Mouse (Mus musculus) stomach, postnatal 0 days (tissue): ENCODE results near the gene Gm36210. TPM values are rescaled to one million over a fixed set of nuclear protein-coding genes. Genes with fewer than 3 reads are reported as not detected.
A peak's percentile ranks its signal among the peaks of the same experiment; 100 is the strongest.

ENCODE experiments used
- ATAC-seq: fragments of 200-750 bp; cut with Nextera tagmentation; 2 replicates; pipeline ENCODE4 v1.8.0; 2017; ENCODE audit not compliant: low FRiP score, low TSS enrichment
- DNase-seq: peaks from one replicate; pipeline ENCODE4 v3.0.0-alpha.2; 2016; ENCODE audit warnings: low spot score
- H3K27ac ChIP-seq: fragments of 300-500 bp; sonication (generic); replicated peaks from 2 replicates; pipeline ENCODE4 v1.5.1; 2014; ENCODE audit warnings: mild to moderate bottlenecking, control low read depth
- H3K27me3 ChIP-seq: fragments of 300-500 bp; sonication (generic); 2 replicates; pipeline ENCODE4 v1.6.1; 2014; ENCODE audit warnings: low read length; ENCODE audit not compliant: control insufficient read depth, insufficient read depth
- H3K36me3 ChIP-seq: fragments of 300-500 bp; sonication (generic); 2 replicates; pipeline ENCODE4 v1.6.1; 2014; ENCODE audit warnings: low read length, mixed read lengths; ENCODE audit not compliant: control insufficient read depth, insufficient read depth
- H3K4me1 ChIP-seq: fragments of 300-500 bp; sonication (generic); replicated peaks from 2 replicates; pipeline ENCODE4 v1.6.1; 2014; ENCODE audit warnings: antibody characterized with exemption; ENCODE audit not compliant: control insufficient read depth, insufficient read depth
- H3K4me2 ChIP-seq: fragments of 300-500 bp; sonication (generic); replicated peaks from 2 replicates; pipeline ENCODE4 v1.6.1; 2014; ENCODE audit warnings: low read depth, mild to moderate bottlenecking, control low read depth, moderate library complexity
- H3K4me3 ChIP-seq: fragments of 300-500 bp; sonication (generic); 2 replicates; pipeline ENCODE4 v1.5.1; 2014; ENCODE audit warnings: low read depth, low read length, control low read depth
- H3K9ac ChIP-seq: fragments of 300-500 bp; sonication (generic); 2 replicates; pipeline ENCODE4 v1.6.1; 2014; ENCODE audit warnings: mild to moderate bottlenecking, low read length, control low read depth, mixed read lengths
- H3K9me3 ChIP-seq: fragments of 300-500 bp; sonication (generic); 2 replicates; pipeline ENCODE4 v1.6.1; 2016; ENCODE audit warnings: low read length; ENCODE audit not compliant: control insufficient read depth
- CTCF ChIP-seq: IDR thresholded peaks from 2 replicates; pipeline ENCODE4 v1.5.1; 2016; ENCODE audit warnings: antibody characterized with exemption, low read depth, mild to moderate bottlenecking, moderate library complexity
- EP300 ChIP-seq: optimal IDR thresholded peaks from 2 replicates; pipeline ENCODE3; 2016; ENCODE audit warnings: antibody characterized with exemption
- WGBS: fragments of 180-500 bp; shearing (Covaris S2); extraction: QIAGEN DNeasy Blood & Tissue Kit; methylation state at CpG from one replicate; pipeline ENCODE4 v1.1.7; 2014; 5-methylcytosine and 5-hydroxymethylcytosine counted together
- polyA plus RNA-seq: library from polyadenylated mRNA; unstranded; fragments of >200 nt; fragmentation: Nextera tagmentation; extraction: Ambion mirVana; gene quantifications from 2 replicates; pipeline ENCODE4 v1.2.1, GENCODE M21; 2015

Gene Gm36210
- not detected in 2 replicates for polyA plus RNA-seq

GRCm38 (mm10) chr7:4906466-4906950 lies at the start of gene Gm36210:
Gene Gm36210, minus strand, starts transcription at chr7:4906516.
- no peak within 1 kb of the TSS for H3K4me2 ChIP-seq
- H3K4me3 ChIP-seq, result no peak within 1 kb of the TSS
- H3K27ac ChIP-seq, result no peak within 1 kb of the TSS
- no peak for DNase-seq
- H3K9ac ChIP-seq, result no peak within 1 kb of the TSS
- ATAC-seq, result no peak
- H3K9me3 ChIP-seq, result no peaks in the 10 kb centered on the region
- no peak for TF ChIP-seq EP300
- no peak for TF ChIP-seq CTCF
- H3K4me1 ChIP-seq, result no peaks in the 10 kb centered on the region
- WGBS, result 70% methylated on average over 10 of the region's 10 CpGs
- H3K36me3 ChIP-seq, result no peaks in the 10 kb centered on the region
- no peaks in the 10 kb centered on the region for H3K27me3 ChIP-seq

GRCm38 (mm10) chr7:4953815-4954445 lies 47.6 kb upstream of the Gm36210 start:
- H3K27me3 ChIP-seq, result no peaks in the 10 kb centered on the region
- TF ChIP-seq EP300 (no peak), CTCF (no peak)
- H3K9me3 ChIP-seq, result no peaks in the 10 kb centered on the region
- no peaks in the 10 kb centered on the region for H3K4me1 ChIP-seq
- no peak overlapping the region for H3K4me3 ChIP-seq
- ATAC-seq (no peak), DNase-seq (no peak)
- H3K36me3 ChIP-seq, result no peaks in the 10 kb centered on the region
- no peak overlapping the region for H3K27ac ChIP-seq
- no peak overlapping the region for H3K9ac ChIP-seq
- WGBS, result 22% methylated on average over 10 of the region's 10 CpGs
- no peak overlapping the region for H3K4me2 ChIP-seq

- H3K4me1 ChIP-seq, result no peaks in the 10 kb centered on the region
- no peak overlapping the region for H3K4me2 ChIP-seq
- DNase-seq, result no peak
- peak; percentile 50; the same call in 1 of the 2 replicates for ATAC-seq
- WGBS, result 75% methylated on average over 19 of the region's 19 CpGs
- no peaks in the 10 kb centered on the region for H3K36me3 ChIP-seq
- no peaks in the 10 kb centered on the region for H3K9me3 ChIP-seq
- no peak overlapping the region for H3K27ac ChIP-seq
- H3K9ac ChIP-seq, result no peak overlapping the region
- H3K4me3 ChIP-seq, result no peak overlapping the region
- TF ChIP-seq CTCF (no peak), EP300 (no peak)
- no peaks in the 10 kb centered on the region for H3K27me3 ChIP-seq
Observed at GRCm38 (mm10) chr7:4950561-4951342, 44.4 kb upstream of the Gm36210 start.

GRCm38 (mm10) chr7:4948386-4948785 lies 42.1 kb upstream of the Gm36210 start:
- H3K9me3 ChIP-seq, result no peaks in the 10 kb centered on the region
- no peak overlapping the region for H3K4me3 ChIP-seq
- no peak for TF ChIP-seq EP300
- TF ChIP-seq CTCF, result no peak
- DNase-seq, result no peak
- H3K4me2 ChIP-seq, result no peak overlapping the region
- no peak for ATAC-seq
- H3K27me3 ChIP-seq, result no peaks in the 10 kb centered on the region
- H3K4me1 ChIP-seq, result no peaks in the 10 kb centered on the region
- H3K27ac ChIP-seq, result no peak overlapping the region
- H3K9ac ChIP-seq, result no peak overlapping the region
- WGBS, result 38% methylated on average over 6 of the region's 6 CpGs
- no peaks in the 10 kb centered on the region for H3K36me3 ChIP-seq

- no peaks in the 10 kb centered on the region for H3K4me1 ChIP-seq
- WGBS, result 15% methylated on average over 2 of the region's 2 CpGs
- no peaks in the 10 kb centered on the region for H3K27me3 ChIP-seq
- ATAC-seq (no peak), DNase-seq (no peak)
- H3K9me3 ChIP-seq, result no peaks in the 10 kb centered on the region
- H3K4me2 ChIP-seq, result no peak overlapping the region
- no peaks in the 10 kb centered on the region for H3K36me3 ChIP-seq
- TF ChIP-seq EP300 (no peak), CTCF (no peak)
- H3K9ac ChIP-seq, result no peak overlapping the region
- H3K4me3 ChIP-seq, result no peak overlapping the region
- H3K27ac ChIP-seq, result no peak overlapping the region
Observed at GRCm38 (mm10) chr7:4947855-4948254, 41.5 kb upstream of the Gm36210 start.
